Mouse (Mus musculus) heart, embryonic 16.5 days (tissue): ENCODE results near the gene Ndc1. TPM values are rescaled to one million over a fixed set of nuclear protein-coding genes. Genes with fewer than 3 reads are reported as not detected.

Experiments used
- ATAC-seq: fragments of 200-750 bp; cut with Nextera tagmentation; replicated peaks from 2 replicates; pipeline ENCODE4 v1.8.0; 2017; ENCODE audit warnings: moderate number of reproducible peaks; ENCODE audit not compliant: insufficient read depth, low FRiP score; ENCODE audit errors: extremely low read depth
- H3K27ac ChIP-seq: fragments of 300-500 bp; sonication (generic); 2 replicates; pipeline ENCODE4 v1.5.1; 2014; ENCODE audit warnings: mild to moderate bottlenecking, low read length, control low read depth, moderate library complexity
- H3K27me3 ChIP-seq: fragments of 300-500 bp; sonication (generic); 2 replicates; pipeline ENCODE4 v1.6.1; 2014; ENCODE audit warnings: low read length, mixed read lengths; ENCODE audit not compliant: control insufficient read depth, insufficient read depth
- H3K36me3 ChIP-seq: fragments of 300-500 bp; sonication (generic); 2 replicates; pipeline ENCODE4 v1.6.1; 2014; ENCODE audit not compliant: control insufficient read depth, insufficient read depth
- H3K4me1 ChIP-seq: fragments of 300-500 bp; sonication (generic); 2 replicates; pipeline ENCODE4 v1.6.1; 2014; ENCODE audit warnings: low read length, mixed read lengths; ENCODE audit not compliant: control insufficient read depth, insufficient read depth
- H3K4me2 ChIP-seq: fragments of 300-500 bp; sonication (generic); 2 replicates; pipeline ENCODE4 v1.6.1; 2014; ENCODE audit warnings: low read depth, mild to moderate bottlenecking, control low read depth, low read length
- H3K4me3 ChIP-seq: fragments of 300-500 bp; sonication (generic); 2 replicates; pipeline ENCODE4 v1.5.1; 2014; ENCODE audit warnings: mild to moderate bottlenecking, control low read depth, low read length
- H3K9ac ChIP-seq: fragments of 300-500 bp; sonication (generic); 2 replicates; pipeline ENCODE4 v1.6.1; 2014; ENCODE audit warnings: low read length, control low read depth
- H3K9me3 ChIP-seq: fragments of 300-500 bp; sonication (generic); replicated peaks from 2 replicates; pipeline ENCODE4 v1.6.1; 2016; ENCODE audit warnings: low read length; ENCODE audit not compliant: control insufficient read depth
- WGBS: fragments of 180-500 bp; shearing (Covaris S2); extraction: QIAGEN DNeasy Blood & Tissue Kit; methylation state at CpG from one replicate; pipeline ENCODE4 v1.1.7; 2014; 5-methylcytosine and 5-hydroxymethylcytosine counted together
- polyA plus RNA-seq: library from polyadenylated mRNA; unstranded; fragments of >200 nt; fragmentation: Nextera tagmentation; extraction: Ambion mirVana; gene quantifications from 2 replicates; pipeline ENCODE4 v1.2.1, GENCODE M21; 2015

Ndc1 gene
- polyA plus RNA-seq = 22.6 and 23.4 TPM in 2 replicates

- peak; percentile 99 for ATAC-seq
- Histone ChIP-seq H3K9ac (peak within 1 kb of the TSS; percentile 83), H3K4me3 (peak within 1 kb of the TSS; percentile 68), H3K27ac (peak within 1 kb of the TSS; percentile 92), H3K4me1 (peaks cover 9% of the 10 kb centered on the region), H3K36me3 (peaks cover 11% of the 10 kb centered on the region), H3K9me3 (no peaks in the 10 kb centered on the region), H3K27me3 (no peaks in the 10 kb centered on the region), H3K4me2 (peak within 1 kb of the TSS; percentile 89)
- under 1% methylated on average over 51 of the region's 51 CpGs for WGBS
These were observed at the start of gene Ndc1 for GRCm38 (mm10) chr4:107367567-107368314. Gene Ndc1, plus strand, starts transcription at chr4:107367784.

GRCm38 (mm10) chr4:107318646-107319045 lies 48.9 kb upstream of the Ndc1 start:
- ATAC-seq = no peak
- H3K4me3 ChIP-seq = no peak overlapping the region
- peaks cover 12% of the 10 kb centered on the region; the same call in 1 of the 2 replicates for H3K36me3 ChIP-seq
- H3K27me3 ChIP-seq = no peaks in the 10 kb centered on the region
- 75% methylated on average over 8 of the region's 8 CpGs for WGBS
- no peak overlapping the region for H3K27ac ChIP-seq
- H3K4me1 ChIP-seq = peaks cover 4% of the 10 kb centered on the region
- H3K9ac ChIP-seq = no peak overlapping the region
- no peaks in the 10 kb centered on the region for H3K9me3 ChIP-seq
- H3K4me2 ChIP-seq = no peak overlapping the region

GRCm38 (mm10) chr4:107321041-107321440 lies 46.5 kb upstream of the Ndc1 start:
- Histone ChIP-seq H3K4me1 (no peaks in the 10 kb centered on the region), H3K4me2 (no peak overlapping the region), H3K9ac (no peak overlapping the region), H3K4me3 (no peak overlapping the region), H3K27me3 (no peaks in the 10 kb centered on the region), H3K27ac (no peak overlapping the region), H3K9me3 (no peaks in the 10 kb centered on the region), H3K36me3 (peaks cover 12% of the 10 kb centered on the region; the same call in 1 of the 2 replicates)
- 84% methylated on average over 2 of the region's 2 CpGs for WGBS
- ATAC-seq = no peak

GRCm38 (mm10) chr4:107323113-107323512 lies 44.5 kb upstream of the Ndc1 start:
- peaks cover 10% of the 10 kb centered on the region; the same call in 1 of the 2 replicates for H3K36me3 ChIP-seq

GRCm38 (mm10) chr4:107328530-107328929 lies 39.1 kb upstream of the Ndc1 start:
- no peaks in the 10 kb centered on the region for H3K4me1 ChIP-seq
- H3K9me3 ChIP-seq = no peaks in the 10 kb centered on the region
- H3K4me3 ChIP-seq = no peak overlapping the region
- H3K27ac ChIP-seq = no peak overlapping the region
- WGBS = 92% methylated on average over 8 of the region's 8 CpGs
- no peak for ATAC-seq
- H3K36me3 ChIP-seq = no peaks in the 10 kb centered on the region
- no peaks in the 10 kb centered on the region for H3K27me3 ChIP-seq
- no peak overlapping the region for H3K9ac ChIP-seq
- no peak overlapping the region for H3K4me2 ChIP-seq

More at GRCm38 (mm10) chr4:107323113-107323512, 44.5 kb upstream of the Ndc1 start:
- no peak overlapping the region for H3K9ac ChIP-seq
- H3K4me3 ChIP-seq = no peak overlapping the region
- ATAC-seq = no peak
- no peaks in the 10 kb centered on the region for H3K9me3 ChIP-seq
- no peak overlapping the region for H3K4me2 ChIP-seq
- no peaks in the 10 kb centered on the region for H3K27me3 ChIP-seq
- no peak overlapping the region for H3K27ac ChIP-seq
- WGBS = 85% methylated on average over 2 of the region's 2 CpGs
- H3K4me1 ChIP-seq = no peaks in the 10 kb centered on the region

GRCm38 (mm10) chr4:107333514-107333913 lies 34.1 kb upstream of the Ndc1 start:
- Histone ChIP-seq H3K4me2 (no peak overlapping the region), H3K4me1 (no peaks in the 10 kb centered on the region), H3K9ac (no peak overlapping the region), H3K36me3 (no peaks in the 10 kb centered on the region), H3K9me3 (no peaks in the 10 kb centered on the region), H3K27me3 (no peaks in the 10 kb centered on the region), H3K4me3 (no peak overlapping the region), H3K27ac (no peak overlapping the region)
- ATAC-seq = no peak
- WGBS = 89% methylated on average over 4 of the region's 4 CpGs

GRCm38 (mm10) chr4:107336356-107336755 lies 31.2 kb upstream of the Ndc1 start:
- H3K4me3 ChIP-seq = no peak overlapping the region
- H3K4me2 ChIP-seq = no peak overlapping the region
- ATAC-seq = no peak
- no peaks in the 10 kb centered on the region for H3K4me1 ChIP-seq
- H3K36me3 ChIP-seq = no peaks in the 10 kb centered on the region
- no peaks in the 10 kb centered on the region for H3K27me3 ChIP-seq
- H3K27ac ChIP-seq = no peak overlapping the region
- no peaks in the 10 kb centered on the region for H3K9me3 ChIP-seq
- 60% methylated on average over 8 of the region's 8 CpGs for WGBS
- no peak overlapping the region for H3K9ac ChIP-seq

GRCm38 (mm10) chr4:107337455-107337854 lies 30.1 kb upstream of the Ndc1 start:
- Histone ChIP-seq H3K27me3 (no peaks in the 10 kb centered on the region), H3K4me2 (no peak overlapping the region), H3K9ac (no peak overlapping the region), H3K4me1 (no peaks in the 10 kb centered on the region), H3K9me3 (no peaks in the 10 kb centered on the region), H3K27ac (no peak overlapping the region), H3K36me3 (no peaks in the 10 kb centered on the region), H3K4me3 (no peak overlapping the region)
- 78% methylated on average over 5 of the region's 5 CpGs for WGBS
- ATAC-seq = no peak

GRCm38 (mm10) chr4:107341354-107341753 lies 26.2 kb upstream of the Ndc1 start:
- H3K4me3 ChIP-seq = no peak overlapping the region
- H3K4me1 ChIP-seq = no peaks in the 10 kb centered on the region
- no peak overlapping the region for H3K27ac ChIP-seq
- no peak overlapping the region for H3K4me2 ChIP-seq
- WGBS = 63% methylated on average over 5 of the region's 5 CpGs
- H3K27me3 ChIP-seq = no peaks in the 10 kb centered on the region
- no peaks in the 10 kb centered on the region for H3K9me3 ChIP-seq
- peaks cover 3% of the 10 kb centered on the region; the same call in 1 of the 2 replicates for H3K36me3 ChIP-seq
- no peak overlapping the region for H3K9ac ChIP-seq
- no peak for ATAC-seq
